Mouse (Mus musculus): ENCODE results near the gene Tmem82. TPM values are rescaled to one million over a fixed set of nuclear protein-coding genes. Genes with fewer than 3 reads are reported as not detected.
A peak's percentile ranks its signal among the peaks of the same experiment; 100 is the strongest.

Tmem82 gene
- total RNA-seq, 2 experiments from 2014 or later = 0.37 to 0.56 TPM

GRCm38 (mm10) chr4:141599251-141600141 lies 18.9 kb downstream of the Tmem82 start:
- no peak for TF ChIP-seq CTCF (conservative IDR thresholded peaks at IDR 0.05)
- H3K27ac ChIP-seq = no peak overlapping the region
- H3K4me3 ChIP-seq = peak overlapping the region; percentile 45
- no peak for DNase-seq (ENCODE audit: low spot score in 2 of 2)

DNA sequence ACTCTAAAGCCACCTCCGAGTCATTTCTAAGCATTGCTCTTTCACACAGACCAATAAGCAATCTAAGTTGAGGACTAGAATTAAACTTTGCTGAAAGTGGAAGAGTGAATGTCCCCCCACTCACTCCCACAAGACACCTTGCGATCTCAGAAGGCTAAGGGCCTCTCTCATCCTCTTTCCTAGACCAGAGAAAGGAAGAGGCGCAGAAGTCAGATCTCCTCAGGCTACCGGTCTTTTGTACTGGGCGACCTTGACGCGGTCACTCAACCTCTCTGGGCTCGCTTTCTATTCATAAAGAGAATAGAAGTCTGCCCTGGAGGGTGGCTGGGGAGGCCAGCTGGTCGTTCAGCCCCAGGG lies 19.6 kb downstream of the Tmem82 start:
- no peak for DNase-seq (ENCODE audit: low spot score in 2 of 2)
- H3K4me3 ChIP-seq = no peak overlapping the region; the same call in 1 of the 2 replicates
- no peak for TF ChIP-seq CTCF (conservative IDR thresholded peaks at IDR 0.05)

DNA sequence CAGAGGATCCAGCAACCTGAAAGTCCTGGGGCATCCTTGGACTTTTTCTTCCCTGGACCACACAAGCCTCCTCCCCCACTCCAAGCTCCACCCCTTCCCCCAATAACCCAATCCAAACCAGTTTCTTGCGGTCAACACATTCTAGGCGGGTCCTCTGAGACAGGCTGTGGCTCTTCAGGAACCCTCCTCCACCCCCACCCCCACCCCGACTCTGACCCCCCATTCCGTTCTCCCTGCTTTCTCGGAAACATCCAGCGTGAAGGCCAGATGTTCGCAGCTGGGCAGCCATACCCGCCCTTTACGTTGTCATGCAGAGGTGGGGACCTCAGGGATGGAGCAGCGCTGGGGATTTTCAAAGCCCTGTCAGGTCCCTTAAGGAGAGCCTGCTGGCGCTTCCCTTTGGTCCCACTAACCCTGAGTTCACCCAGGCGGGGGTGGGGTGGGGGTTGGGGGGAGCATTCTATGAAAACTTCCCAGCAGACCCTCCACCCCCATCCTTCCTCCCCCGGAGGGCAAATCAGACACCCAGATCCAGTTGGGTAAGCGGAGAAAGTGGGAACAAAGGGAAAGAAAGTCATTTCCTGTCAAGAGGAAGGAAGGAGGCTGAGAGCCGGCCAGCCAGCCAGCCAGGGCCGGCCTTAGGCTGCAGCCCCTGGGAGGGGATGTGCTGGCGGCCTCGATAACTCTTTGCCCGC lies 20.1 kb downstream of the Tmem82 start:
- Histone ChIP-seq H3K27ac (no peak overlapping the region), H3K4me3 (no peak overlapping the region; the same call in 1 of the 2 replicates)
- no peak for TF ChIP-seq CTCF (conservative IDR thresholded peaks at IDR 0.05)
- no peak for DNase-seq (ENCODE audit: low spot score in 2 of 2)

More for the DNA sequence above, 19.6 kb downstream of the Tmem82 start:
- H3K27ac ChIP-seq = no peak overlapping the region

DNA sequence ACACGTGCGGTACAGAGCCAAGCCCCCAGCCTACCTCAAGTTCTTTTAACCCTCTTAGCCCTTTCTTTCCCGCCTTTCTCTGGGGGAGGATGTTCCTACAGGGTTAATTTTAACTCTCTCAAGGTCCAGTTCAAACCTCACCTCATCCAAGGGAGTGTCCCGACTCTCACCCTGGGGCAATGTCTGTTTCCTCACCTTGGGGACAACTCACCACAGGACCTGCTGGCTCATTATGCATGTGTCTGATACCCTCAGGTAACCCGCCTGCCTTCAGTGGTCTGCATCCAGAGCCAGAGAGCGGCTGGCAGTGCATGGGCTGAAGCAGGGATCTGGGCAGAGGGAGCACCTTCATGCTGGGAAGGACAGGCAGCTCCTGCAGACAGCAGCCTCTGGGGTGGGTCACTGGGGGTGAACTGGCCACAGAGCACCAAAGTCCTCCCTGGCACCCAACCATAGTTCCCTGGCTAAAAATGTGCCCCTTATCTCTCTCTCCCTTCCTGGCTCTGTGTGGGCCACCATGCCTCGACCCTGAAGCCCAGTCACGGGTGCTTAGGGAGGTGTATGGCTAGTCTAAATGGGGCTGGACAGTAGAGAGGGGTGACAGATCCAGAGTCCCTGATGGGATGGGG lies 21.6 kb downstream of the Tmem82 start:
- no peak for TF ChIP-seq CTCF (conservative IDR thresholded peaks at IDR 0.05)
- Histone ChIP-seq H3K27ac (no peak overlapping the region), H3K4me3 (no peak overlapping the region)
- DNase-seq (ENCODE audit: low spot score in 2 of 2) = no peak

- Histone ChIP-seq H3K4me3 (no peak overlapping the region), H3K27ac (no peak overlapping the region)
- TF ChIP-seq CTCF (conservative IDR thresholded peaks at IDR 0.05) = peak; percentile 32
- DNase-seq (ENCODE audit: low spot score in 2 of 2) = no peak
Measured at GRCm38 (mm10) chr4:141595605-141596268, 22.7 kb downstream of the Tmem82 start.

GRCm38 (mm10) chr4:141595138-141595537 lies 23.3 kb downstream of the Tmem82 start:
- no peak overlapping the region for H3K4me3 ChIP-seq
- DNase-seq (ENCODE audit: low spot score in 2 of 2) = no peak
- H3K27ac ChIP-seq = no peak overlapping the region
- no peak for TF ChIP-seq CTCF (conservative IDR thresholded peaks at IDR 0.05)

DNA sequence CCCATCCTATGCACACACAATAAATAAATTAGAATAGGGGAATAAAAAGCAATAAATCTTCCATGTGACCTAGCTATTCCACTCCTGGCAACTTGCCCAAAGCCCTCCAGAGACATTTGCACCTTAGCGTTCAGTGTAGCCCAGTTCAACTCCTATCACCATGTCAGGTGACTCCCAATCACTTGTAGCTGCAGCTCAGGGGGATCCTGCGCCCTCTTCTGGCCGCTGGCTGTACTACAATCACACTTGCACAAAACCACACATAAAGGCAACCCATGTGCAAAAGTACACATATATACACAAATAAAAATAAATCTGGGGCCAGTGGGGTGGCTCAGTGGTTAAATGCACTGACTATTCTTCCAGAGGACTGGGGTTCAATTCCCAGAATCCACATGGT lies 26.9 kb downstream of the Tmem82 start:
- DNase-seq (ENCODE audit: low spot score in 2 of 2) = no peak
- Histone ChIP-seq H3K4me3 (no peak overlapping the region), H3K27ac (no peak overlapping the region)
- TF ChIP-seq CTCF (conservative IDR thresholded peaks at IDR 0.05) = peak; percentile 76

- no peak for DNase-seq (ENCODE audit: low spot score in 2 of 2)
- H3K27ac ChIP-seq = no peak overlapping the region
- TF ChIP-seq CTCF (conservative IDR thresholded peaks at IDR 0.05) = no peak
- no peak overlapping the region for H3K4me3 ChIP-seq
Measured at GRCm38 (mm10) chr4:141583919-141584318, 34.5 kb downstream of the Tmem82 start.

DNA sequence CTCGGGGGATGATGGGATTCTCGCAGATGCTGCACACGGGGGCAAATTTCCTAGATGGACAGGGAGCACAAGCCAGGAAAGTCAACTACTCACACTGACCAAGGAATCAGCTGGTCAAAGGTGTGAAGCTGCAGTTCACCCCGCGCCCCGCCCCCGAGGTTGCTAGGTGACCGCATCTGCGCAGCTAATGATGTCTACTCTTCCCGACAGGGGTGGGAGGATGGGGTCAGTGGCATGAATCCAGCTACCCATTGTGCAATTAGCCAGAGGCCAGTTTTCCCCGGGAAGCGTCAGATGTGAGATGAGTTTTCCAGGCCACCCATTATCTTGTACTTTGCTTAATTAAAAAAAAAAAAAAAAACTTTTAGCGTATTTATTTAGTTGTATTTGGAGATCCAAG lies 37.4 kb downstream of the Tmem82 start:
- TF ChIP-seq CTCF (conservative IDR thresholded peaks at IDR 0.05) = no peak
- Histone ChIP-seq H3K27ac (no peak overlapping the region), H3K4me3 (no peak overlapping the region)
- no peak for DNase-seq (ENCODE audit: low spot score in 2 of 2)

DNA sequence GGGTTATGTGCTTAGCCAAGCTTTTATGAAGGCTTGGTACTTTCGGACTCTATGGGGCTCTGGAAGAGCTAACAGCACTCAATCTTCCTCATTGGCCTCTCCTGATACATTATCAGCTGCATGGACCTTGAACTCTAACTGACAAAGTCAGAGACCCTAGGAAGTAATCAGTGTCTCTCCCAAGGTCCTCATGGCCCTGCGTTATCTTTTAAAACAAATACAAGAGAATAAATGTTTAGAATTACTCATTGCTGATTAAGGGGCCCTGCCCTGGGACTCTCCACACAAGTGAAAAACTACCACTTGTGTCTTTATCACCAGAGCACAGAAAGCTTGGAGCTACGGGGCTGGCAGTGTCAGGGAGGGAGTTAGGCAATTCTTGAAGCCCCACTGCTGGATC lies 39.6 kb downstream of the Tmem82 start:
- no peak for DNase-seq (ENCODE audit: low spot score in 2 of 2)
- H3K4me3 ChIP-seq = no peak overlapping the region
- no peak for TF ChIP-seq CTCF (conservative IDR thresholded peaks at IDR 0.05)
- no peak overlapping the region for H3K27ac ChIP-seq

DNA sequence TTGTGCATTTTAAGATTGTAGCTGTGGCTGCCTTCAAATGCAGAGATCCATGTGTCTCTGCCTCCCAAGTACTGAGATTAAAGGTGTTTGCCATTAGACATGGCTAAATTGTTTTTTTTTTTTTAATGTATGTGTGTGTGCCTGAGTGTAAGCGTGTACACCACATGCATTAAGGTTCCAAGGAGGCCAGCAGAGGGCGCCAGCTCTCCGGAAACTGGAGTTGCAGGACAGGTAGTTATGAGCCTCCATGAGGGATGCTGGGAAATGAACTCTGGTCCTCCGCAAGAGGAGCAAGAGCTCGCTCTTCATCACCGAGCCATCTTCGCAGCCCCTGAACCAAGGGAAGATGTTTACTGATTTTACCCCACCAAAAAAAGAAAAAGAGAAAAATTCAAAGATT lies 41.6 kb downstream of the Tmem82 start:
- no peak overlapping the region for H3K27ac ChIP-seq
- TF ChIP-seq CTCF (conservative IDR thresholded peaks at IDR 0.05) = no peak; the same call in 1 of the 2 replicates
- DNase-seq (ENCODE audit: low spot score in 2 of 2) = no peak
- no peak overlapping the region for H3K4me3 ChIP-seq

GRCm38 (mm10) chr4:141576404-141576803 lies 42.0 kb downstream of the Tmem82 start:
- TF ChIP-seq CTCF (conservative IDR thresholded peaks at IDR 0.05) = no peak
- no peak overlapping the region for H3K4me3 ChIP-seq
- H3K27ac ChIP-seq = no peak overlapping the region
- DNase-seq (ENCODE audit: low spot score in 2 of 2) = no peak
